Mouse (Mus musculus): ENCODE data around the gene Efemp1. TPM values are rescaled to one million over a fixed set of nuclear protein-coding genes. Genes with fewer than 3 reads are reported as not detected.

Efemp1 gene
- total RNA-seq, 4 experiments from 2014 or later: 15.0 to 25.1 (median 24.3) TPM

DNA sequence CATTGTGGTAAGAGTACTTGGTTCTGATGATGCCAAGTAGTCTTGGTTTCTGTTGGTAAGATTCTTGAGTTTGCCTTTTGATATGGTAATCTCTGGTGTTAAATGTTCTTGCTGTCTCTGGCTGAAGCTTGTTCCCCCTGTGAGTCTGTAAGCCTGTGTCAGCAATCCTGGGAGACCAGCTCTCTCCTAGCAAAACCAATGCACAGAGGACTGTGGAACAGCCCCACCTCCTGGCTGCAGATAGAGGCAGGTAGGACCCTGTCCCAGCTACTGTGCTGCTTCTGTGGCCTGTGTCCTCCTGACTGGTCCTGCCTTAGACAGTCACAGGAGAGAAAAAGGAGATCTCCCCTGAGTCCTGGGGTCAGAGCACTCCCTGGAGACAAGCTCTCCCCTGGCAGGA, 81.4 kb downstream of the Efemp1 start:
- no peak for DNase-seq (ENCODE audit: low spot score)

DNA sequence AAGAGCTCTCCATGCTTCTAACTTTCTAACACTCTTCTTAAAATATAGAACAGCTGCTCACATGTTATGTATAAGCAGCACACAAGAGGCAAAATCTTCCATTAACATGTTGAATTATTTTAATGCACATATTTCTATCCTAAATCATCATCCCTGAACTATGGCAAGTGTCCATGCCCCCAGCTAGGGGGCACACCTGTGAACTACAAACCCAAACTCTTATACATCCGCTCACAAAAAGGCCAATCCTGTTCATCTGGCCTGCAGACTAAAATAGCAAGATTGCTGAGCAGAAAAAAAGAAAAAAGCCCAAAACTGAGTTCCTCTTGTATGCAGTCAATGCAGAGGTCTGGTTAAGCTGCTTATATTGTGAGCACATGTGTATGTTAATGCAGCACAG, 86.6 kb downstream of the Efemp1 start:
- no peak for DNase-seq (ENCODE audit: low spot score)

DNA sequence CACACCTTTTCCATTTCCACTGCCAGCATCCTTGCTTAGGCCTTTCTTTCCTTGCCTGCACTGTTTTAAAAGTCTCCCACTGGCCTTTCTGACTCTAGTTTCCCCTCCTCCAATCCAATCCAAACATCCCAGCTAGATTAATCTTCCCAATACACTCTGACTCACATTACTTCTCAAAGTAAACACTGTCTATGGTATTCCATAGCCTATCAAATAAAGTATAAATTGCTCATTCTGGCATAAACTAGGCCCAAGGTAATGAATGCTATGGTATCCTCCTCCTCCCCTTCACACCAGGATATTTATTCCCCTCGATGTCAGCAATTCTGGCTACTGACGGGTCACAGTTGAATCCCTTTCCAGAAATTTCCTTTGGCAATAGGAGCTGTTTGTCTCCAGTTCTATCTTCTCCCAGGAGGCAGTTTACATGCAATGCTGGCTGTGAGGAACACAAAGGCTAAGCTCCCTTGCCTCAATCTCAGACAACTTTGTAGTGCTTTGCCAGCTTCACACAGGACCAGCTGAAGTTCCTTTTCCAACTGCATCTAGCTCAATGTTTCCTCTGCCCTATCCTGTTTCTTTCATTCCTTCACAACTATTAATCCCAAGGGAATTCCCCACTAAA, 98.7 kb downstream of the Efemp1 start:
- DNase-seq (ENCODE audit: low spot score): peak; percentile 33

DNA sequence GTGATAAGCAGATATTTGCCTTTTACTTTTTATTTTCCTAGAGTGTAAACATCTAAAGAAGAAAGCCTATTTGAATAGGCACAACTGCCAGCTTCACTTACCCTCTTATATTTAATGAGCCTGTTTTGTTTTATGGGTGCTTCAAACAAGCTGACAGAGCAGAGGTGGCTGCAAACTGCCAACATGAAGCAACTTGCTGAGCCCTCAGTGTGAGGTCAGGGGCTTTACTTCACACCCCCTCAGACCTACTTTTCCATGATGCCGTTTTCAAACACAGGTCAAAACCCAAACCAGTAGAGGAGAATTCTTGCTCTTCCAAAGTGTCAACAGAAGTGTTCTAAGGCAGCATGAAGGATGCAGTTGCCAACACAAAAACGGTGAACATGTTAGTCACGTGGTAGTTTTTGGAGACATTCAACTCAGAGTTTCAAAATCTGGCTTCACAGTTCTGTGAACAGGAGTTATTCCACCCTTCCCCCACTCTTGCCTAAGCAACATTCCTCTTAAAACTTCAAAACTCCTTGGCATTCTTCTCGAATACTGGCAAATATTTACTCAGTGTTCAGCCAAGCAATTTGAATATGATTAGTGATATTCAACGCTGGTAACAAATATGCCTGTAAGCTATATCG, 101.8 kb downstream of the Efemp1 start:
- DNase-seq (ENCODE audit: low spot score): no peak

DNA sequence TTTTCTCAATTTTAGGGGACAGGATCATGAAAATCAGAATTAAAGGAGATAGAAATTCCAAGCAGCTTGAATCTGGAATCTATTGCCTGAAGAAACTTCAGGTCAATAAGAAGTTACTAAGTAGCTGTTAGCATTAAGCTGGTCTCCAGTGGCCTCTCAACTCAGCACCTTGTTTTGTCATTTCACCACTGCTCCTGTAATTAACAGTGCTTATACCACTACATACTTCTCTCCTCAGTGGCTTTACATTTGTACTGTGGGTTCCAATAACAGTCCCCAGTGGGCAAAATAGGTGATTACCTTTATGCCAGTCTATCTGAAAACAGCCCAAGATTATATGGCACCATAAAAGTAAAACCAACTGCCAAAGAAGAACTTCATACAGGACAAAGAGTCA, 102.3 kb downstream of the Efemp1 start:
- DNase-seq (ENCODE audit: low spot score): no peak

DNA sequence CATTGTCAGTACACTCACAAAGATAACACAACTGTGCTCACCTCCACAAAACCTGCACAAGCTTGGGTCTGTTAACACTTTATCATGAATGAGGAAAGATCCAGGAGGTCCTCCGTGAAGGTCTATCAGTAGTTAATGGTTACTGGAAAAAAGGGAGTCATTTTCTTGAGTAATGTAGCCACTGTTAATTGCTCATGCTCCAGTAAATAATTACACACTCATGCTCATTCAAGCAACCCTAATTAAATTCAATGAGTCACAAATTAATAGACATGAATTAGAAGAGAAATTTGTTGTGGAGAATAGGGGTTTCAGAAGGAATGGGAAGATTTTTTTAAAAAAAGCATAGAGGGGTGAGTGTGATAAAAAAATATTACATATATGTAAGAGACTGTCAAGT, 108.4 kb downstream of the Efemp1 start:
- no peak for DNase-seq (ENCODE audit: low spot score)

Measured in heart, adult 8-10 months (tissue).